Mouse (Mus musculus): Measurements from ENCODE around the gene Vps29. TPM values are rescaled to one million over a fixed set of nuclear protein-coding genes. Genes with fewer than 3 reads are reported as not detected.

Gene Vps29
- polyA plus RNA-seq, 1 experiment from 2014 or later: 187 TPM

GRCm38 (mm10) chr5:122345777-122346176 lies 8.4 kb upstream of the Vps29 start:
- no peaks in the 10 kb centered on the region; the same call in 1 of the 2 replicates for H3K9me3 ChIP-seq
- 75% methylated on average over 4 of the region's 4 CpGs for WGBS
- DNase-seq (ENCODE audit: extremely low spot score, low spot score): no peak

GRCm38 (mm10) chr5:122354492-122355067 lies 411 bp downstream of the Vps29 start:
- Histone ChIP-seq H3K36me3 (replicated peaks) (peaks cover 24% of the 10 kb centered on the region), H3K9me3 (no peaks in the 10 kb centered on the region), H3K4me1 (peaks cover 19% of the 10 kb centered on the region), H3K27me3 (ENCODE audit: poor library complexity, severe bottlenecking) (no peaks in the 10 kb centered on the region), H3K27ac (peak overlapping the region; percentile 89), H3K4me3 (peak overlapping the region; percentile 94)
- 0% methylated on average over 57 of the region's 57 CpGs for WGBS
- no peak for DNase-seq (ENCODE audit: extremely low spot score, low spot score)

More at GRCm38 (mm10) chr5:122345777-122346176, 8.4 kb upstream of the Vps29 start:
- Histone ChIP-seq H3K36me3 (replicated peaks) (no peaks in the 10 kb centered on the region), H3K27me3 (ENCODE audit: poor library complexity, severe bottlenecking) (no peaks in the 10 kb centered on the region), H3K4me3 (no peak overlapping the region), H3K4me1 (no peaks in the 10 kb centered on the region), H3K27ac (no peak overlapping the region)

- no peaks in the 10 kb centered on the region for H3K27me3 ChIP-seq (ENCODE audit: poor library complexity, severe bottlenecking)
- peak within 1 kb of the TSS; percentile 95 for H3K27ac ChIP-seq
- no peaks in the 10 kb centered on the region for H3K9me3 ChIP-seq
- H3K36me3 ChIP-seq (replicated peaks): peaks cover 67% of the 10 kb centered on the region
- DNase-seq (ENCODE audit: extremely low spot score, low spot score): no peak
- H3K4me1 ChIP-seq: peaks cover 23% of the 10 kb centered on the region
- H3K4me3 ChIP-seq: peak within 1 kb of the TSS; percentile 82
- WGBS: under 1% methylated on average over 43 of the region's 46 CpGs
Measured at GRCm38 (mm10) chr5:122371591-122372191, 17.5 kb downstream of the Vps29 start, which contains the start of gene Gpn3. Gene Gpn3 (plus strand): TSS chr5:122371876.

GRCm38 (mm10) chr5:122372192-122372769 lies 18.1 kb downstream of the Vps29 start, which contains the start of gene Fam216a:
Gene Fam216a (minus strand): TSS chr5:122372364.
- Histone ChIP-seq H3K9me3 (no peaks in the 10 kb centered on the region), H3K27ac (peak within 1 kb of the TSS; percentile 95), H3K4me3 (peak within 1 kb of the TSS; percentile 82), H3K36me3 (replicated peaks) (peaks cover 67% of the 10 kb centered on the region), H3K4me1 (peaks cover 23% of the 10 kb centered on the region), H3K27me3 (ENCODE audit: poor library complexity, severe bottlenecking) (no peaks in the 10 kb centered on the region)
- under 1% methylated on average over 53 of the region's 53 CpGs for WGBS
- peak; percentile 100 for DNase-seq (ENCODE audit: extremely low spot score, low spot score)

GRCm38 (mm10) chr5:122372878-122373277 lies 18.7 kb downstream of the Vps29 start:
- no peak for DNase-seq (ENCODE audit: extremely low spot score, low spot score)
- Histone ChIP-seq H3K27ac (peak overlapping the region; percentile 95), H3K4me3 (peak overlapping the region; percentile 82), H3K4me1 (peaks cover 23% of the 10 kb centered on the region), H3K27me3 (ENCODE audit: poor library complexity, severe bottlenecking) (no peaks in the 10 kb centered on the region), H3K36me3 (replicated peaks) (peaks cover 65% of the 10 kb centered on the region), H3K9me3 (no peaks in the 10 kb centered on the region)
- WGBS: 5% methylated on average over 5 of the region's 5 CpGs

- Histone ChIP-seq H3K27ac (no peak overlapping the region), H3K36me3 (replicated peaks) (peaks cover 82% of the 10 kb centered on the region), H3K4me1 (peaks cover 13% of the 10 kb centered on the region), H3K27me3 (ENCODE audit: poor library complexity, severe bottlenecking) (no peaks in the 10 kb centered on the region), H3K9me3 (no peaks in the 10 kb centered on the region), H3K4me3 (no peak overlapping the region)
- no peak for DNase-seq (ENCODE audit: extremely low spot score, low spot score)
- WGBS: 91% methylated on average over 4 of the region's 4 CpGs
Measured at GRCm38 (mm10) chr5:122377101-122377833, 23.1 kb downstream of the Vps29 start.

- Histone ChIP-seq H3K27me3 (ENCODE audit: poor library complexity, severe bottlenecking) (no peaks in the 10 kb centered on the region), H3K27ac (no peak overlapping the region), H3K4me3 (no peak overlapping the region), H3K36me3 (replicated peaks) (peaks cover 89% of the 10 kb centered on the region), H3K9me3 (no peaks in the 10 kb centered on the region), H3K4me1 (peaks cover 8% of the 10 kb centered on the region)
- no peak for DNase-seq (ENCODE audit: extremely low spot score, low spot score)
- WGBS: 96% methylated on average over 12 of the region's 12 CpGs
Measured at GRCm38 (mm10) chr5:122378171-122378570, 24.0 kb downstream of the Vps29 start.

- peak; percentile 49 for DNase-seq (ENCODE audit: extremely low spot score, low spot score)
- H3K36me3 ChIP-seq (replicated peaks): peaks cover 78% of the 10 kb centered on the region
- H3K27ac ChIP-seq: no peak overlapping the region
- H3K27me3 ChIP-seq (ENCODE audit: poor library complexity, severe bottlenecking): no peaks in the 10 kb centered on the region
- H3K9me3 ChIP-seq: no peaks in the 10 kb centered on the region
- 66% methylated on average over 11 of the region's 11 CpGs for WGBS
- no peak overlapping the region for H3K4me3 ChIP-seq
- H3K4me1 ChIP-seq: no peaks in the 10 kb centered on the region
Measured at GRCm38 (mm10) chr5:122379374-122380155, 25.4 kb downstream of the Vps29 start.

GRCm38 (mm10) chr5:122390006-122390405 lies 35.8 kb downstream of the Vps29 start:
- H3K27ac ChIP-seq: no peak overlapping the region
- WGBS: 90% methylated on average over 5 of the region's 5 CpGs
- peaks cover 13% of the 10 kb centered on the region for H3K4me1 ChIP-seq
- no peak for DNase-seq (ENCODE audit: extremely low spot score, low spot score)
- H3K27me3 ChIP-seq (ENCODE audit: poor library complexity, severe bottlenecking): no peaks in the 10 kb centered on the region
- no peaks in the 10 kb centered on the region for H3K9me3 ChIP-seq
- no peak overlapping the region for H3K4me3 ChIP-seq
- H3K36me3 ChIP-seq (replicated peaks): peaks cover 8% of the 10 kb centered on the region

- peaks cover 13% of the 10 kb centered on the region for H3K4me1 ChIP-seq
- peaks cover 11% of the 10 kb centered on the region for H3K36me3 ChIP-seq (replicated peaks)
- DNase-seq (ENCODE audit: extremely low spot score, low spot score): no peak
- no peaks in the 10 kb centered on the region for H3K27me3 ChIP-seq (ENCODE audit: poor library complexity, severe bottlenecking)
- no peaks in the 10 kb centered on the region for H3K9me3 ChIP-seq
- H3K4me3 ChIP-seq: no peak overlapping the region
- H3K27ac ChIP-seq: no peak overlapping the region
Measured at GRCm38 (mm10) chr5:122390671-122391070, 36.5 kb downstream of the Vps29 start.

- Histone ChIP-seq H3K4me3 (peak overlapping the region; percentile 89), H3K4me1 (peaks cover 13% of the 10 kb centered on the region), H3K36me3 (replicated peaks) (peaks cover 11% of the 10 kb centered on the region), H3K27me3 (ENCODE audit: poor library complexity, severe bottlenecking) (no peaks in the 10 kb centered on the region), H3K9me3 (no peaks in the 10 kb centered on the region), H3K27ac (peak overlapping the region; percentile 85)
- no peak for DNase-seq (ENCODE audit: extremely low spot score, low spot score)
- WGBS: 55% methylated on average over 16 of the region's 16 CpGs
Measured at GRCm38 (mm10) chr5:122391178-122391785, 37.1 kb downstream of the Vps29 start.

- H3K9me3 ChIP-seq: no peaks in the 10 kb centered on the region
- H3K4me3 ChIP-seq: peak within 1 kb of the TSS; percentile 89
- H3K36me3 ChIP-seq (replicated peaks): peaks cover 15% of the 10 kb centered on the region
- no peaks in the 10 kb centered on the region for H3K27me3 ChIP-seq (ENCODE audit: poor library complexity, severe bottlenecking)
- H3K4me1 ChIP-seq: peaks cover 13% of the 10 kb centered on the region
- DNase-seq (ENCODE audit: extremely low spot score, low spot score): peak; percentile 86
- H3K27ac ChIP-seq: peak within 1 kb of the TSS; percentile 85
- under 1% methylated on average over 39 of the region's 39 CpGs for WGBS
Measured at GRCm38 (mm10) chr5:122391786-122392180, 37.6 kb downstream of the Vps29 start, which contains the start of gene Arpc3. Gene Arpc3 (plus strand): TSS chr5:122391878.

All from forebrain, embryonic 10.5 days (tissue).